Mouse (Mus musculus): Measurements from ENCODE around the gene Fer.

The Fer gene

DNA sequence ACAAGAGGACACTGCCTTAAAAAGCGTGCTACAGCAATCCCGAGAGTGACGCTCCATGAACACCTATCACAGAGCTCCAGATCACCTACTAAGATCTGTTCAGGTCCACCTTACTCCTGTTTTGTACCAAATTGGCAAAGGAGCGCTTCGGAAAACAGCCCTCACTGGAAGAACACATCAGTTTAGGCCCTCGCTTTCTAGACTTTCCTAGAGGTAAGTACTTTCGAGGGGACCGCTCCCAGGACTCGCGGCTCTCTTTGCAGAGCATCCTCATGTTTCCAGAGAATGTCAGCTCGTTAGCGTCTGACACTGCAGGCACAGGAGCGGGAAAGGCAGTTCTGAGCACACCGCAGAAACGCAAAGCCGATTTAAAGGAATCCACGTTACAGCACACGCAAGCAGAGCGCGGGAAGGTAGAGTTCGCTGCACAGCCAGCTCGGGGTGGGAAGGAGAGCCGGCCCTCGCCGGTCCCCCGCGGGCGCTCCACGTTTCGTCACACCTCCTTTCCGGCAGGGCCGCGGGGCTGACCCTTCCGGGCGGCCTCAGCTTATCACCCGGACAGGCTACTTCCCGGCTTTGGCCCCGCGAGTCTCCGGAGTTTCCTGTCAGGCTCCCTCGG, at the start of gene Fer:
Gene Fer (plus strand): TSS at position 51 of the 619 bp plus-strand sequence.
- DNase-seq (ENCODE audit: low read depth, low spot score): peak; percentile 49

DNA sequence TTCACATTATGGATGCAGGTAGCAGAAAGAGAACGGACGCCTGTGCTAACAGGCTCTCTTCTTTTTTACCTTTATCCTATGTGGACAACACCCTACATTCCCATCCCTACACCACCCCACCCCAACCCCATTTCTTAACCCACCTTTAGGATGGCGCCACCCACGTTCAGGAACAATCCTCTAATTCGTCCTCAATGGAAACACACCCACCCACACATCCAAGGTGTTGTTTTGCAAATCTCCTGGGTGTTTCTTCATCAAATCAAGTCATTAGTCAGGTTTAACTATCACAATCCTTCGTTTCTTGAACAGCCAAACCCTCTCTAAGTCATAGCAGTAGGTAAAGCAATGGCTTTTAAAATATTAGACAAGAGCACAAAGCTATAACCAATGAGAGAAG, 49.3 kb upstream of the Fer start:
- DNase-seq (ENCODE audit: low read depth, low spot score): peak; percentile 41

DNA sequence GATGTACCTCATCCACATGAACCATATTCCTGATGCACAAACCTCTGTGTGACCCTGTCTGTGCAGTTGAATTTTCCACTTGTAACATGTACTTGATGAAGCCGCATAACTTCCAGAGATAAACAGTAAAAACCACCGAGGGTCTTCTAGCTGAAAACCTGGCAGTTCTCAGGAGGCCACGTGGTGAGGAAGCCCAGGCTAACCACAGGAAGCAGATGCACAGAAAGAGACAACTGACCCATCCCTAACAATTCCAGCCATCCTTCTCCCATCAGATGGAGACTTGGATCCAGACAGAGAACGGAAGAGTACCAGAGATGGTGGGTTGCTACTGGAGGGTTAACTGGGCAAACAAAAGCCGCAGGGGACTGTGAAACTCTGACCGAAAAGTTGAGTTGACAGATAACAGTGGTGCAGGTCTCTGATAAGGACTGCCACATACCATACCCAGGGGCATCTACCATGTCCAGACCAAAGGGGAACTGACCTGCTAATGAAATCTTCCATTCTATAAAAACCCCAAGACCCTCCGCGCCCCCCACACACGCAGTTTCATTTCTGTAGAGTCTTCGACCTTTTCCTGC, 44.3 kb upstream of the Fer start:
- DNase-seq (ENCODE audit: low read depth, low spot score): no peak

DNA sequence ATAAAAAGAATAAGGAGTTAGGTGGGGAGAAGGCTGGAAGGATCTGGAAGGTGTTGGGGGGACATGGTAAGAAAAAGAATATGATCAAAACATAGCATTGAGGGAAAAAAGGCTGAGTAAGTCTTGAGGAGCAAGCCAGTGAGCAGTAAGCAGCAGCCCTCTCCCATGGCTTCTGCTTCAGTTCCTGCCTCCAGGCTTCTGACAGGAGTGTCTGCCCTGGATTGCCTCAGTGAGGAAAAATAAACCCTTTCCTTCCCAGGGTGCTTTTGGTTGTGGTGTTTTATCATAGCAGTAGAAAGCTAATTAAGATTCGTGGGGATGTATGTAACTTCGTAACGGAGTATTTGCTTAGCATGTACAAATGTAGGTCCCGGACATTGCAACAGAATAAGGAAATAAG, 38.7 kb upstream of the Fer start:
- DNase-seq (ENCODE audit: low read depth, low spot score): no peak

DNA sequence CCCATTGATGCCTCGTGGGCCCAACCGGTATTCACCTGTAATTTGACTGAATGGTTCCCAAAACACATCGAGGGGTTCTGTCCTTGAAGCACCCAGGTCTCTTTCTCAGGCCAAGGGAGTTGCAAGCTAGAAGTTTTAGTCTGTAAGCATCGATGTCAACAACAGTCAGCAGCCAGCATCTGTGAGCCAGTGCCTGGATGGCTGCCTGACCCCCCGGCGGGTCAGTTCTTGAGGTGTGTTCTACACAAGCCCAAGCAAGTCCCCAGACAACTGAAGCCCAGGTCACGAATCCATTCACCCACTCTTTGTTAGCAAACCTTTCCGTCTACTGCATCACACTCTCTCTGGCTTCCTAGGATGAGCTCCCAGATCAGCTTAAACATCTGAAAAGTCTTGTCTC, 36.7 kb upstream of the Fer start:
- DNase-seq (ENCODE audit: low read depth, low spot score): peak; percentile 26

DNA sequence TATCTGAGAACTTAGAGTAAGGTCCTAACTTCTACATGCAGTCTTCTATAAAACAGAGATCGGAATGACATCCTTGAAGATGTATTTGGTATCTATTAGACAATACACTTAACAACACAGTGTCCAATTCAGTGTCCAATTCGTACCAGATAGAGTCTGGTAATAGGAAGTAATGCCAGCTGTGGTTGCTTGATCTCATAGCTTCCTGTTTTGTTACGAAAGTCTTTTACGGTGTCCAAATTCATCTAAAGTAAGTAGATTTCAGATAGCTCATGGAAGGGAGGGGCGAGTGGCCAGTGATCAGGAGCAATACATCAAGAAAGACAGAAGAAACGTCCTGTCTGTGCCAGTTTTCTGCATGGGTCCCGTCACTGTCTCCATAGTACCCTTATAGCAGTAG, 36.1 kb upstream of the Fer start:
- no peak for DNase-seq (ENCODE audit: low read depth, low spot score)

DNA sequence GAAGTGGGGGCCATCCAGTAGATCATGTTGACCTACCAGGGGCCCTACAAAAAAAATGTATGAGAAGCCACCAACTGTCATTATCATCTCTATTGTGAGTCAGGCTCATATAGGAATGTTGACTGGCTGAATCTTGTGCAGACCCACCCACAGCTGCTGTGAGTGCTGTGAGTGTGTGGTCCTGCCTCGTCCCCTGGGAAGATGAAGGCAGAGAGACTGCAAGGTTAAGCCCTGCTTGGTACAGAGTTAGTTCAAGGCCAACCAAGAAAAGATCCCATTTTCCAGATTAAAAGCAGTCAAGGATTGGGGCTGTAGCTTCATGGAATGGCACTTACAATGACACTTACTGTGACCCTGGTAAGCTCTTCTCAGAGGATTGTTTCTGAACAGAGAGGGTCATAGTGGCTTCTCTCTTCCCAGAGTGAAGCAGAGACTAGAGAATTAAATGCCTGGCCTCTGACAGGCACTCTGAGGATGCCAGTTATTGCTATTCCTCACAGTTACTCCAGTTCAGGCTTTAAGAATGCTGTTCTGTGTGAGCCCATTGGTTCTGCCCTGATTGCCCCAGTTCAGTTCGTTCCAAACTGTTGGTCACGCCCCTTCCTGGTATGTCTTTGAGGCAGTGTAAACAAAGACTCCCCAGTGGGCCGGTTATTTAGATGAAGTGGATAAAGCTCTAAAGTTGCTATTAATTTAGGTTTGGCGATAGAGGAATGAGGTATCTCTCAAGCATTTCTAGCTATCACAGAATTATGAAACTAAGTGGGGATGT, 34.1 kb upstream of the Fer start:
- DNase-seq (ENCODE audit: low read depth, low spot score): peak; percentile 95

DNA sequence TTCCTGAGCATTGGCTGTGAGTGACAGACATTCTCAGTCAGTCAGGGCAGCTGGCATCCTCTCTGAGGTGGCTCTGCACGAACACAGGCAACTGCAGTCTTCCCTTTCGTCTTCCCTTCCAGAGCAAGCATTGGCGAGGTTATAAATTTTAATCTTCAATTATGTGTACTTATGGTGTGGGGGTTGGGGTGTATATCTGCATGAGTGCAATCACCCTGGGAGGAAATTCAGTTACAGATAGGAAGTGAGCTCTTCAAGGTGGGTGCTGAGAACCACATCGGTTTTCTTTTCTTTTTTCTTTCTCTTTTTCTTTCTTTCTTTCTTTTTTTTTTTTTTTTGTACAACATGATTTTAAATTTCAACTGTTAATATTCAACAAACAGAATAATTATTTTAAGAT, 31.3 kb upstream of the Fer start:
- DNase-seq (ENCODE audit: low read depth, low spot score): no peak

DNA sequence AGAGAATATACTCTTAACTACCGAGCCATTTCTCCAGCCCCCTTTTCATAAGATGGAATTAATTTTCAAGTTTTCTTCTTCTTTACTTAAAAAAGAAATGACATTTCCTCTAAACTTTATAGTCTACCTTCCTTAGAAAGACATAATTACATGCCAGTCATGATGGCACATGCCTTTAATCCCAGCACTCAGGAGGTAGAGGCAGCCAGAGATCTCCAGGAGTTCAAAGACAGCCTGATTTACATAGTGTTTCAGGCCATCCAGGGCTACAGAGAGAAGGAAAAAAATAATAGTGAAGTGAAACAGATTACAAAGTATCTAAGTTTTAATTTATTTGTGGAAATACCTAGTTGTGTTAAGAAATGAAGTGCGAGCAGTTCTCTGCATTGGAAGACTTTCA, 26.6 kb upstream of the Fer start:
- no peak for DNase-seq (ENCODE audit: low read depth, low spot score)

DNA sequence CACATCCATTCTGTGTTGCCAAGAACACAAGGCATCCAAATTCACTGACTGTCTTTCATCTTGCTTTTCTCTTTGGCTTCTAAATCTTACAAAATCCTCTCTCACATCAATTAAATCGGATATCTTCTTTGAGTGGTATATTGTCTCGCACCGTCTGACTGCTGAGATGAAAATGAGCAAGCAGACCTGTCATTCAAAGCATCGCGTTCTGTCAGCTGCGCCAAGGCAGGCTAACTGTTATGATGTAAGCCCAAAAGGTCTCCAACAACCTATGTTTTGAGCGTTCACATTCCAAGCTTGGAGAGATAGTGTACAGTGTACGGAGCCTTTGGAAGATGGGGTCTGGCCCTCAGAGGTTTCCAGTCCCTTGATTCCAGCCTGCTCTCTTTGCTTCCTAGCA, 26.2 kb upstream of the Fer start:
- DNase-seq (ENCODE audit: low read depth, low spot score): no peak

DNA sequence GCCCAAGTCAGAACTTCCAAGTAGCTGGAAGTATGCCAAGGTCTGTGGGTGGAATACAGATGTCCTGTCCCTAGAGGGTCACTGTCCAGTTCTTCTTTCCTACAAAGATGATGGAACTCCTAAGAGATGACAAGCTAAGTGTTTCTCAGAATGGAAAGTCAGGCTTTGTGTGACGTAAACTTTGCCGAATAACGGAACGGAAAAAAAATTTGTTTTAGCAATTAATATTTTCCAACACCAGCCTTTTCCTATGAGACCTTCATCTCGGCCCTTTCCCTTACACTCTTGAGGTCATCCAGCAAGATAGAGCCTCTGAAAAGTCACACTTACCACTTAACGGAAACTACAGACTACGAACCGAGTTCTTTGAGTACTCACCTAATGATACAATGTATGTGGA, 24.7 kb upstream of the Fer start:
- DNase-seq (ENCODE audit: low read depth, low spot score): no peak

DNA sequence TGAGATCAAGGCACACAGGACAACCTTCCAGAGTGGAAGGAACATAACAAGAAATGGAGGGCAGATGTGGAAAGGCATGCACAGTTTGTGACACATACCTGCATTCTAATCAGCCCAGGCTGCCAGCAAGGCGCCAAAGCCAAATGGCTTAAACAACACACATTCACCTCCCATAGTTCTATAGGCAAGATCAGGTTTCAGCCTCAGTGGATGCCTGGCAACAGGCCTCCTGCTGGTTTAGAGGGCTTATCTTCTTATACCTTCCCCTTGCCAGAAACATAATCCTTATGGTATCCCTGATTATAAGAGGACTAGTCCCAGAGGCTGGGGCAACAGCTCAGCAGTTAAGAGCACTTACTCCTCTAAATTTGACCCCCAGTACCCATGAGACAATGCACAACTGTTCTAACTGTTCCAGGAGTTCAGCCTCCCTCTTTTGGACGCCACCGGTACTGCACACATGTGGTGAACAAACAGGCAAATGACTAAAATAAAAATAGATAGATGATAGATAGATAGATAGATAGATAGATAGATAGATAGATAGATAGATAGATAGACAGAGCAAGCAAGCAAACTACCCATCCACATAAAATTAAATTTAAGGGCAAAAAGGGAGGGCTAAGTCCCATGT, 23.1 kb upstream of the Fer start:
- DNase-seq (ENCODE audit: low read depth, low spot score): peak; percentile 82

DNA sequence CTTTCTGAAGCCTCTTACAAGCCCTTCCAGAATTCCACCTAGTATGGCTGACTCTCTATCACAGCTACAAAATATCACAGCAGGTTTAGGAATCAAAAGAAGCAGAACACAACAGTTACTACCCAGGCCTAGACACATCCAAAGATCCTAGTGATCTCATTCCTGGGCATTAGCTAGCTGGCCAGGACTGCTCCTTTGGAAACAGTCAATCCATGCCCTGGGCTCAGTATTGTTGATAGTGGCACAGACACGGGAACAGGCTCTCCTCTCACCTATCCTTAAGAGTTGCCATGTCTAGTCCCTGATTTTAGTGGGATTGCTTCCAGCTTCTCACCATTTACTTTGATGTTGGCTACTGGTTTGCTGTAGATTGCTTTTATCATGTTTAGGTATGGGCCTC, 20.6 kb upstream of the Fer start:
- DNase-seq (ENCODE audit: low read depth, low spot score): no peak

DNA sequence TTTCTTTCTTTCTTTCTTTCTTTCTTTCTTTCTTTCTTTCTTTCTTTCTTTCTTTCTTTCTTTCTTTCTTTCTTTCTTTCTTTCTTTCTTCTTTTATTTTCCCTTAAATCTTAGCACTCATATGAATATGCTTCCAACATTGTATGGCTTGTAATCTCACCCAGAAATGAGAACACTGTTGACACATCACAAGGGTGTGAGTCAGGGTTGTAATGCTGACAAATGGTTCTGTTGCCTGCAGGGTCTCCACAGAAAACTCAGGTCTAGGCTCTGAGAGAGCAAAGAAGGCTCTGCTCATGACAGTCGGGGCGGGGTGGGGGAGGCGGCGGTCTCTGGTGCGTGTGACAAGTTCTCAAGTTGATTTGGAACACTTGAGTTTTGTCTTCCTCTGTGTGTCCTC, 17.9 kb upstream of the Fer start:
- no peak for DNase-seq (ENCODE audit: low read depth, low spot score)

DNA sequence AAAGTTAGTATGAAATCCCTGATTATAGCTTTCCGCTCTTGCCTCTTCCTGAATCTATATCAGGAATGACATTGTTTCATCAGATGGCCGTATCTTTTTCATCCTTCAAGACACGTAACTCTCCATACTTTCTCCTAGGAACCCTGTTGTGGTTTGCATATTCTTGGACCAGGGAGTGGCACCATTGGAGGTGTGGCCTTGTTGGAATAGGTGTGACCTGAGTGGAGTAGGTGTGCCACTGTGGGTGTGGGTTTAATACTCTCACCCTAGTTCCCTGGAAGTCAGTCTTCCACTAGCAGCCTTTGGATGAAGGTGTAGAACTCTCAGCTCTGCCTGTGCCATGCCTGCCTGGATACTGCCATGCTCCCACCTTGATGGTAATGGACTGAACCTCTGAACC, 17.1 kb upstream of the Fer start:
- DNase-seq (ENCODE audit: low read depth, low spot score): peak; percentile 52

DNA sequence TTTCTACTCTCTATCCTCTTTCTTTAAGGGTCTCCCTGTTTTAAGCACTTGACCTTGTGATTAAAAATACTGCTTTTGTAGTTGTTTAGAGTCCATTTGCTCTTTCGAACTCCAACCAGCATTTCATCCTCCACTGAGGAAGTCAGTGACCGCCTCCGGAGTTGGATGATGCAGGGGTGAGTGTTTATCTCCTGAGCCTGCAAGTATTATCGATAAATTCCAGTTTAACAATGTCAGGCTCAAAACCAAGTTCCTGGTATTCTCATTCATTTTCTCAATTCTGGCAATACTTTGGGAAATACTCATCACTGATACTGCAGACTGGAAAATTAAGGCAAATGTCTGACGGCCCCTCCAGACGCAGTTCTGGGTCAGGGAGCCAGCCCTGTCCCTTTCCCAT, 13.7 kb upstream of the Fer start:
- DNase-seq (ENCODE audit: low read depth, low spot score): no peak

DNA sequence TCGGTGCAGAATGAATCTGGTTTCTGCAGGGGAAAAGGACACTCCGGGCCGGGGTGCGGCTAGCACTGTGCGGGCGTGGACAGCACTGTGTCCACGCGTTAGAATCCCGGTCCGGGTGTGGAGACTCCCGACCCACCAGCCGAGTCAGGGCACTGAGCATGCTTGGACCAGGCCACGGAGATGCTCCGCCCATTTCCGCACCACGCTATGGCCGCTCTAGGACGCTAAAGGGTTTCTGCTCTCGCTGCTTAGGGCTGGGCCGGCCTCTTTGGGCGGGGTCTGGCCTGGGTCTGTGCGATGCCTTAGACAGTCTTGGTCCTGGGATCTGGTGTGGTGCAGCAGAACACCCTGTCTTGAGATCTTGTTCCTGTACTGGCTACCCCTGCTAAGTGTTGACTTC, 13.3 kb upstream of the Fer start:
- peak; percentile 94 for DNase-seq (ENCODE audit: low read depth, low spot score)

DNA sequence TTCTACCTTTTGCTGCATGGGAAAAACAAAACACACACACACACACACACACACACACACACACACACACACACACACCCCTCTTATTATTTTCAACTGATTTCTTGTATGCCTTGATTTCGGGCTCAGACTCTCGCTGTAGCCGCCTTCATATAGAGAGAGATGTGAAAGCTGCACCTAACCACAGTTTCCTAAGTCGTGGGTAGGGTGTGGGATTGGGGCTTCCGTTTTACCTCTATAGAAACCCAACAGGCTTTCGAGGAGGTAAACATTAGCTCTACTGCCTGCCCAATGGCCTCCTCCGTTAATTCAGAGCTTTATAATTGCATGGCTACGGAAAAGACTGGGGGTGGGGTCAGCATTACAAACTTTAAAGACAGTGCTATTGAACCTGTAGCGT, 12.8 kb upstream of the Fer start:
- peak; percentile 10 for DNase-seq (ENCODE audit: low read depth, low spot score)

DNA sequence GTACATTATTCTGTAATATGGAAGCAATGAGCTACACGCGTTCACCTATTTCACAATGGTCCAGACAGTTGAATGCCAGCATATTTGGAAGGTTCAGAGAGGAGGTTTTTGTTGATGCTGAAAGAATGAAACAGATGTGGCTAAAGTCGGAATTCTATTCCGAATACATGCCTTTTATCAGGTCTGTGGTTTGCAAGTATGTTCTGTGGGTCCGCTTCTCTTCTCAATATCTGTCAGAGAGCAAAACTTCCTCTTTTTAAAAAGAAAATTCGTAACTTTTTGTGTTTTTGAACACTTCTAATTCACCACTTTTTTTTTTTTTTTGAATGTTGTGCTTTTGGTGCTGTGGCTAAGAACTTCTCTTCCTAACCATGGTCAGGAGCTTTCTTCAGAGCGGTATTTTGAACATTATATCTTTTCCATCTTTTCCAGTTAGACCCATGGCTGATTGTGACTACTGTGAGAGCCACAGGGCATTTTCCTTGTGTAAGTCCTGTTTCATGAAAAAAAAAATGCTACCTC, 5.8 kb upstream of the Fer start:
- DNase-seq (ENCODE audit: low read depth, low spot score): no peak

DNA sequence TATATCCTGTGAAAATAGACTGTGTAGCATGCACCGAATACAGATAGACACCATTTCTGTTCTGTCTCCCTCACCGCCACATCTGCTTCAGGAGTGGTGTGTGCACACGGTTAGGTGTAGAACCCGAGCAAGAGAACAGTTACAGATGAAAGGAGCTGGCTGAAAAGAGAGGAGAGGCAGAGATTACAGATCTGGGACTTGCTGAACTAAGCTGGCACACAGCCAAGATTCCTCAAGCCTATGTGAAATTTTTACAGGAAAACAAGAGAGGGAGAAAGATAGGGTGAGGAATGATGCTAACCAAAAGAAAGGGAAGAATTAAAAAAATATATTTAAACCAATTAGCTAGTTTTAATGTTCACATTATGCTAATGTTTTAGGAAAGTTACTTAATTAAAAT, 1.9 kb upstream of the Fer start:
- DNase-seq (ENCODE audit: low read depth, low spot score): no peak

DNA sequence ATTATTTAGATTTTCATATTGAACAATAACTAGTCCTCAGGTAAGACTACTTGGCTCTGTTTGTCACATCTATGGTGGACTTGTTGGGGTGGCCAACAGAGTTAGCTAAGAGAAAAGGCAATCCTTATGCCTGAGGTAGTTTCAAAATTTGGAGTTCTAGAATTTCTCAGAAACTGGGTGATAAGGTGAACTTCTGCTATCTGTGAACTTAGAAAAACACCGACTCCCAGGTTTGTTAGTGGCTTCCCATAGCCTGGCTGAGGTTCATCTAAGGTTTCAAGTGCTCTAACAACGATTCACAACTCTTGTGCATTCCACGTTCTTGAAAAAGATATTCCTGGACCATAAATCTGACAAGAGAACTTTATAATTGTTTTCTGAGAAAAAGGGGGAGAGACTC, 463 bp upstream of the Fer start:
- no peak for DNase-seq (ENCODE audit: low read depth, low spot score)

DNA sequence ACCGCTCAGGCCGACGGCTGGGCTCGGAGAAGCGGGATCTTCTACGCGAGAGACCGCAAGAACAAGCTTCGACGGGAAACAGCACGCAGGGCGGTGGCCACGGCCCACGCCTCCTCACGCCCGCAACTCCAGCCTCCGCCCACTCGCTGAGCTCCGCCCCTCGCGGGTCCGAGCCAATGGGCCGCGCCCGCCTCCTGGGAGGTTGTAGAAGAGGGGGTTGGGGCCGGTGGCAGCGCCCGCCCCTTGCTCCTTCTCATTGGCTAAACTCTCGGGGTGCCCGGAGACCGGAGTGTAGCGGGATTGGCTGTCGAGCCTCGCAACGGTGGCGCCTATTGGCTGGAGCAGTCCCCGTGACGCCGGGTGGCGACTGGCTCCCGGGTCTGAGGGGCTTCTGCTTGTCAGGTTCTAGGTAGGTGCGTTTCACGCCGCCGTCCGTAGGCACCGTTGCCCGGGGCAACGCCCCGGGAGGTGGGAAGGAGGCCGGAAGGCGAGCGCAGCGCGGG, 836 bp downstream of the Fer start, which contains the start of gene A930002H24Rik:
Gene A930002H24Rik (minus strand): TSS at position 145 of the 503 bp plus-strand sequence.
- DNase-seq (ENCODE audit: low read depth, low spot score): peak; percentile 98

All from R1 (cell line).